Comparison of ENCODE assay signal across 8 mouse cellular contexts in genomic region chr16:97804680-97805547, GRCm38 (mm10). TPM values are rescaled to one million over a fixed set of nuclear protein-coding genes. Genes with fewer than 3 reads are reported as not detected.
DNase-seq lines count a peak whose midpoint lies in the region; ATAC-seq lines count a peak whose summit lies in the region.

No protein-coding gene starts in this region.

- peaks cover 72% of the 10 kb centered on the region for H3K36me3 ChIP-seq in liver, embryonic 13.5 days

- no peak overlapping the region for H3K9ac ChIP-seq in liver, embryonic 13.5 days

- H3K4me3 ChIP-seq in liver, embryonic 13.5 days (replicated peaks) = no peak overlapping the region

- no peaks in the 10 kb centered on the region for H3K4me1 ChIP-seq in liver, embryonic 13.5 days (replicated peaks)

- H3K27ac ChIP-seq in liver, embryonic 13.5 days = no peak overlapping the region

- intact Hi-C loops in gastrocnemius, postnatal 36 days (cut with DNase I) = loop anchor here (5.0 kb wide), 2 partner anchors 42 to 187 kb away; no protein-coding TSS in a partner anchor

- H3K27me3 ChIP-seq in liver, embryonic 13.5 days = no peaks in the 10 kb centered on the region

- 66% methylated on average over 7 of the region's 7 CpGs for WGBS in liver, embryonic 13.5 days (ENCODE audit: insufficient replicate concordance)

- H3K9me3 ChIP-seq in liver, embryonic 13.5 days (replicated peaks) = no peaks in the 10 kb centered on the region

- no peak overlapping the region for H3K4me2 ChIP-seq in liver, embryonic 13.5 days

- peak; percentile 59 for DNase-seq in CD4-positive helper T cell, adult 2 months (ENCODE audit: low read depth, low spot score)
- peak; percentile 67 for DNase-seq in adrenal gland, adult 8-10 months
- peak; percentile 72 for DNase-seq in embryo, embryonic 11 days
- DNase-seq in gastrocnemius, postnatal 36 days = peak; percentile 59 to 60
- DNase-seq in kidney, postnatal 14 days = peak; percentile 90
- DNase-seq in liver, embryonic 13.5 days = peak; percentile 25
- DNase-seq in ovary, postnatal 36 days (ENCODE audit: low spot score) = peak; percentile 78
- peak; percentile 68 for DNase-seq in thymus, postnatal 14 days

- peak; percentile 27; the same call in 1 of the 2 replicates for ATAC-seq in liver, embryonic 13.5 days (ENCODE audit: low read depth)

RNA-seq across cellular contexts. Expression of gene Ripk4, which starts 41.3 kb away (rescaled TPM):
- 1 to 10 TPM; 2.0 to 2.5 (median 2.2) TPM for total RNA-seq in adrenal gland, adult 8-10 months (2022)
- not detected for total RNA-seq in gastrocnemius, postnatal 36 days (2021)
- polyA plus RNA-seq in liver, embryonic 13.5 days (2015; fragmentation: Nextera tagmentation; extraction: Ambion mirVana) = 2.3 and 2.7 TPM in 2 replicates

RNA-seq across cellular contexts. Expression of gene Prdm15, which starts 46.7 kb away (rescaled TPM):
- 10 to 100 TPM in 3 of 4 experiments, 1 to 10 TPM in 1; 8.8 to 17.4 (median 16.7) TPM for total RNA-seq in adrenal gland, adult 8-10 months (2022)
- 1 to 10 TPM; 5.3 to 6.1 TPM for total RNA-seq in gastrocnemius, postnatal 36 days (2021)
- 2.9 and 3.0 TPM in 2 replicates for polyA plus RNA-seq in liver, embryonic 13.5 days (2015; fragmentation: Nextera tagmentation; extraction: Ambion mirVana)

Comparison
In these comparisons a context has a peak if more than half of its experiments do, and no peak if none do; other contexts are left out.
1. DNase-seq: peak in every context shown above with its lines; median percentile 90 in kidney, postnatal 14 days; 78 in ovary, postnatal 36 days; 72 in embryo, embryonic 11 days; 68 in thymus, postnatal 14 days; 67 in adrenal gland, adult 8-10 months; 60 in gastrocnemius, postnatal 36 days; 59 in CD4-positive helper T cell, adult 2 months; 25 in liver, embryonic 13.5 days.